39 mouse cellular contexts compared by ENCODE assay signal in the genomic region with DNA sequence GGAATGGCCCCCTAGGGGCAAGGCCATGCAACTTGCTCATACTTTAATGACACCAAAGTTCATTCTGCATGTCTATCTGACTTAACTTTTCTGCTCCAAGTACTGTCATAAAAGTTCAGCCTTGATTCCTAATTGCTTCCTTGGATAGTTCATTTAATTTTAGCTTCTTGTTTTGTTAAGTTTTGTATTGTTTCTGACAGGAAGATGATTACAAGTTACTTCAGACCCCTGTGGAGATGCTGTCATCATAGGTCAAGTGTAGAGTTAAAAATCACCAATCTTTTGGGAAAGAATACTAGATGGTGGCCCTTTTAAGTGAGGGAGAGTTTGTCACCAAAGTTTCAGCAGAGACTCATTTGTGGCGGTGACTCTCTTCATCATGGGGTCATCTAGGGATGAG. TPM values are rescaled to one million over a fixed set of nuclear protein-coding genes. Genes with fewer than 3 reads are reported as not detected.
"Had no signal": no experiment of that assay in that cellular context is flagged by ENCODE, and none has a peak within 500 bp of the region (broad histone marks: within the 10 kb centered on the region; RNA-seq: fewer than 3 reads in every experiment).

A gene (plus strand): TSS at position 301 of the 400 bp plus-strand sequence.

- DNase-seq: left cerebral cortex, postnatal 4 days; liver; liver, embryonic 13.5 days; liver, postnatal 0 days; lung, adult 18-20 months; lung, adult 2 months; lung, embryonic 14.5 days; lung, postnatal 10 days; lung, postnatal 14 days; lung, postnatal 36 days; lung, postnatal 4 days; midbrain, embryonic 14.5 days had no signal

- H3K4me3 ChIP-seq: limb, embryonic 10.5 days; limb, embryonic 12.5 days; limb, embryonic 13.5 days; limb, embryonic 15.5 days; liver, embryonic 12.5 days; liver, embryonic 13.5 days; liver, embryonic 15.5 days; lung, embryonic 15.5 days; megakaryocyte, embryonic 14.5 days; midbrain, embryonic 10.5 days; midbrain, embryonic 12.5 days; midbrain, embryonic 13.5 days; midbrain, embryonic 15.5 days; myocyte; neural tube, embryonic 12.5 days had no signal

- H3K27ac ChIP-seq: limb, embryonic 10.5 days; limb, embryonic 12.5 days; limb, embryonic 13.5 days; limb, embryonic 15.5 days; liver, embryonic 12.5 days; liver, embryonic 13.5 days; liver, embryonic 14.5 days; liver, embryonic 15.5 days; lung, embryonic 15.5 days; macrophage; midbrain, embryonic 10.5 days; midbrain, embryonic 12.5 days; midbrain, embryonic 13.5 days; midbrain, embryonic 15.5 days; neural tube, embryonic 12.5 days had no signal

- H3K4me1 ChIP-seq: limb, embryonic 10.5 days; limb, embryonic 12.5 days; limb, embryonic 13.5 days; limb, embryonic 15.5 days; liver, embryonic 12.5 days; liver, embryonic 13.5 days; liver, embryonic 15.5 days; lung, embryonic 15.5 days; megakaryocyte, embryonic 14.5 days; midbrain, embryonic 10.5 days; midbrain, embryonic 12.5 days; midbrain, embryonic 13.5 days; midbrain, embryonic 15.5 days; neural tube, embryonic 12.5 days had no signal

- ATAC-seq: liver, embryonic 12.5 days; liver, postnatal 0 days; lung, postnatal 0 days; midbrain, embryonic 13.5 days; midbrain, embryonic 15.5 days; midbrain, embryonic 16.5 days had no signal

- H3K36me3 ChIP-seq: limb, embryonic 10.5 days; limb, embryonic 12.5 days; limb, embryonic 13.5 days; limb, embryonic 15.5 days; liver, embryonic 12.5 days; liver, embryonic 13.5 days; liver, embryonic 15.5 days; lung, embryonic 15.5 days; midbrain, embryonic 10.5 days; midbrain, embryonic 12.5 days; midbrain, embryonic 13.5 days; midbrain, embryonic 15.5 days; neural tube, embryonic 12.5 days had no signal

- H3K9ac ChIP-seq: limb, embryonic 12.5 days; limb, embryonic 13.5 days; limb, embryonic 15.5 days; liver, embryonic 12.5 days; liver, embryonic 13.5 days; liver, embryonic 14.5 days; liver, embryonic 15.5 days; liver, postnatal 0 days; lung, embryonic 14.5 days; lung, embryonic 15.5 days; midbrain, embryonic 12.5 days; midbrain, embryonic 13.5 days; midbrain, embryonic 15.5 days; neural tube, embryonic 12.5 days had no signal

- H3K4me2 ChIP-seq: limb, embryonic 12.5 days; limb, embryonic 13.5 days; limb, embryonic 15.5 days; liver, embryonic 11.5 days; liver, embryonic 12.5 days; liver, embryonic 13.5 days; liver, embryonic 15.5 days; lung, embryonic 14.5 days; lung, embryonic 15.5 days; midbrain, embryonic 11.5 days; midbrain, embryonic 12.5 days; midbrain, embryonic 13.5 days; midbrain, embryonic 15.5 days; neural tube, embryonic 12.5 days had no signal

- H3K9me3 ChIP-seq: limb, embryonic 10.5 days; limb, embryonic 15.5 days; liver, embryonic 12.5 days; liver, embryonic 13.5 days; liver, embryonic 15.5 days; lung, embryonic 15.5 days; megakaryocyte, embryonic 14.5 days; midbrain, embryonic 10.5 days; neural tube, embryonic 12.5 days had no signal

- H3K27me3 ChIP-seq: limb, embryonic 12.5 days; limb, embryonic 13.5 days; limb, embryonic 15.5 days; liver, embryonic 12.5 days; liver, embryonic 13.5 days; liver, embryonic 15.5 days; lung, embryonic 15.5 days; megakaryocyte, embryonic 14.5 days; midbrain, embryonic 12.5 days; midbrain, embryonic 13.5 days; midbrain, embryonic 15.5 days; neural tube, embryonic 12.5 days had no signal

RNA-seq across cellular contexts. Expression of the gene that starts here (rescaled TPM):
- polyA plus RNA-seq: limb, embryonic 10.5 days; limb, embryonic 11.5 days; limb, embryonic 12.5 days; limb, embryonic 13.5 days; limb, embryonic 14.5 days; limb, embryonic 15.5 days; liver, adult 2 months; liver, embryonic 11.5 days; liver, embryonic 12.5 days; liver, embryonic 13.5 days; liver, embryonic 14.5 days; liver, embryonic 15.5 days; liver, embryonic 16.5 days; liver, postnatal 0 days; lung, adult 2 months; lung, embryonic 14.5 days; lung, embryonic 15.5 days; lung, embryonic 16.5 days; lung, postnatal 0 days; macrophage; midbrain, embryonic 10.5 days; midbrain, embryonic 11.5 days; midbrain, embryonic 12.5 days; midbrain, embryonic 13.5 days; midbrain, embryonic 14.5 days; midbrain, embryonic 15.5 days; midbrain, embryonic 16.5 days; midbrain, postnatal 0 days; myocyte; neural tube, embryonic 11.5 days; neural tube, embryonic 12.5 days had no signal
